Mouse (Mus musculus) inflammation-experienced regulatory T-cells (primary cell): ENCODE results near the gene Kcnip1. TPM values are rescaled to one million over a fixed set of nuclear protein-coding genes. Genes with fewer than 3 reads are reported as not detected.

Experiments
- polyA plus RNA-seq, 2 experiments: library from polyadenylated mRNA; unstranded; fragments of 100-300 nt; shearing (Covaris generic); gene quantifications; one replicate each; pipeline ENCODE4 v1.2.1; 2017

Gene Kcnip1
- not detected for polyA plus RNA-seq

GRCm38 (mm10) chr11:33992938-33993337 is at the start of gene Kcnip1:
TSS of gene Kcnip1 (minus strand) at chr11:33993152.

DNA sequence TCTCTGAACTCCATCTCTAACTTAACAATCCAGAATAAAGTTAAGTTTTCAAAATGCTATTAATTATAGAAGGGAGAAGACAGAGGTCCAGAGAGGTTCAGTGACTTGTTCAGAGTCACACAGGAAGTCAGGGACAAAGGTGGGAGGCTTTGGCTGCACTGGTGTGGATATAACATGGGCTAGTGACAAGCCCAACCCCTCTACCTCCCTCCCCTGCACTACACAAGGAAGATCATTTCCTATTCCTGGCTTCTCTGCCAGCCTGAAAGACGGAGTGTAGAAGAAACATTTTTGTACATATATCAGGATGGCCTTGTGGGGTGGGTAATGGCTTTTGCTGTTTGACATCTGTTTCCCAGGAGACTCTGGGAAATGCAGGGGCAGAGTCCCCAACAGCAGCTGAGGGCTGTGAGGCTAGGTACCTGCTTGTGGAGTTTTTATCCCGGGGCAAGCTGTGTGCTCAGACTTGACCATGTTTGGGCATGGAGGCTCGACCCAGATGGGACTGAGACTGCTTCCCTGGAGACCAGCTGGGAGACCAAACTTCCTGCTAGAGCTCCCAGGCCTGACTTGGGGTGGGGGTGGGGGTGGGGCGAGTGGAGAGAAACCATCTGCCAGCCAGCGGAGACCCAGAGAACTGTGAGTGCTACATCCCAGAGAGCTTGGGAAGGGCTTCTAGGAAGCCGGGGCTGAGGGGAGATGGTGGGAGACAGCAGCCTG is 30.1 kb downstream of the Kcnip1 start, which contains the start of gene Kcnmb1:
Kcnmb1 (plus strand) TSS at position 326 of the 720 bp plus-strand sequence.

DNA sequence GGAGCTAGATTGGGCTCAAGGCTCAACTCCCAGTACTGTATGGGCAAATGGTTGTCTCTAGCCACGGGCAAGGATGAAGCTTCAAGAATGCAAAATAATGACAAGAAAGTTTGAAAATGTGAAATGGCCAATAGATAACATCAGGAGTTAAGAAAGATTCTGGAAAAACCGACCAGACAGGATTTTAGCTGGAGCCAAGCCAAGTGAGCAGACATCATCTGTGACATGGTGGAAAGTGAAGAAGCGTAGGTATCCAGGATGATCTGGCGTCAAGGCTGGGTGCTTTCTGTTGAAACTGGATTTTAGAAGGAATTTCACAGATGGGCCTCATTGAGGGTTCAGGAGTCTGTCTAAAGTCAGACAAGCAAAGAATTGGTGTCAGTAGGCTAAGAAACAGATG is 394.0 kb downstream of the Kcnip1 start, which contains the start of gene D130052B06Rik:
D130052B06Rik (plus strand) TSS at position 317 of the 400 bp plus-strand sequence.

Other genes starting within 250 kb of the Kcnip1 start
- gene Kcnmb1, start 30.1 kb downstream of the Kcnip1 start, polyA plus RNA-seq: 1 to 10 TPM in 1 of 2 experiments, under 1 TPM in 1; 0.90 to 1.7 TPM
- gene Lcp2, start 53.8 kb upstream of the Kcnip1 start, polyA plus RNA-seq: 100 to 1,000 TPM; 439 TPM
- gene 4930469K13Rik, start 105.4 kb upstream of the Kcnip1 start, polyA plus RNA-seq: 1 to 10 TPM; 1.2 to 3.8 TPM
- not detected for gene Foxi1, start 214.9 kb upstream of the Kcnip1 start, polyA plus RNA-seq